Mouse (Mus musculus) lung, postnatal 4 days (tissue): ENCODE results near the gene Hist1h1c.

Source experiments
- DNase-seq, 2 experiments: peaks; one replicate each; pipeline ENCODE4 v3.0.0; 2021

Hist1h1c gene

GRCm38 (mm10) chr13:23746201-23747080, 7.8 kb downstream of the Hist1h1c start, which contains the start of gene Hist1h2bb:
Hist1h2bb (plus strand) TSS chr13:23746734.
- peak; percentile 83 to 84 for DNase-seq

GRCm38 (mm10) chr13:23747081-23747891, 8.7 kb downstream of the Hist1h1c start:
- no peak for DNase-seq

GRCm38 (mm10) chr13:23747892-23748288, 9.3 kb downstream of the Hist1h1c start:
- no peak for DNase-seq

GRCm38 (mm10) chr13:23749563-23750121, 11.0 kb downstream of the Hist1h1c start:
- no peak for DNase-seq

- DNase-seq: peak; percentile 57 to 68
These were observed 12.3 kb downstream of the Hist1h1c start, which contains the start of gene Hist1h2ab for GRCm38 (mm10) chr13:23750839-23751477. Hist1h2ab (plus strand) TSS chr13:23751126.

GRCm38 (mm10) chr13:23751478-23751956, 12.9 kb downstream of the Hist1h1c start:
- peak in 1 of 2 experiments; percentile 28 for DNase-seq

GRCm38 (mm10) chr13:23752067-23752741, 13.6 kb downstream of the Hist1h1c start, which contains the start of gene Hist1h3b:
Hist1h3b (plus strand) TSS chr13:23752267.
- DNase-seq: peak; percentile 87 to 90

GRCm38 (mm10) chr13:23752742-23753172, 14.1 kb downstream of the Hist1h1c start:
- DNase-seq: no peak

- no peak for DNase-seq
These were observed 14.9 kb downstream of the Hist1h1c start for GRCm38 (mm10) chr13:23753314-23754078.

GRCm38 (mm10) chr13:23755000-23755399, 16.4 kb downstream of the Hist1h1c start:
- DNase-seq: no peak

GRCm38 (mm10) chr13:23756790-23757189, 18.2 kb downstream of the Hist1h1c start, which contains the start of gene Hist1h4b:
Hist1h4b (plus strand) TSS chr13:23757013.
- DNase-seq: peak; percentile 85 to 92

- DNase-seq: no peak
These were observed 18.7 kb downstream of the Hist1h1c start for GRCm38 (mm10) chr13:23757211-23757773.

GRCm38 (mm10) chr13:23757921-23758320, 19.3 kb downstream of the Hist1h1c start:
- DNase-seq: no peak

GRCm38 (mm10) chr13:23759251-23759771, 20.7 kb downstream of the Hist1h1c start:
- no peak for DNase-seq

- no peak for DNase-seq
These were observed 21.3 kb downstream of the Hist1h1c start for GRCm38 (mm10) chr13:23759916-23760239.

GRCm38 (mm10) chr13:23760240-23760971, 21.8 kb downstream of the Hist1h1c start:
- peak; percentile 30 to 42 for DNase-seq

GRCm38 (mm10) chr13:23760972-23761864, 22.6 kb downstream of the Hist1h1c start, which contains the start of gene Hist1h4a:
Hist1h4a (minus strand) TSS chr13:23761230.
- peak; percentile 99 for DNase-seq
